Mouse (Mus musculus) liver, embryonic 14.5 days (tissue): ENCODE measurements around the gene Spata21. TPM values are rescaled to one million over a fixed set of nuclear protein-coding genes. Genes with fewer than 3 reads are reported as not detected.

Source experiments
- ATAC-seq: fragments of 200-750 bp; cut with Nextera tagmentation; 2 replicates; pipeline ENCODE4 v1.8.0; 2017; ENCODE audit warnings: moderate number of reproducible peaks, mild to moderate bottlenecking, moderate library complexity; ENCODE audit not compliant: insufficient read depth
- DNase-seq, 3 experiments: peaks; one replicate each; pipeline ENCODE4 v3.0.0-alpha.2; 2012 to 2013; ENCODE audit warnings: low read depth in 3 of 3, low spot score in 3 of 3
- H3K27ac ChIP-seq: fragments of 300-500 bp; sonication (generic); 2 replicates; pipeline ENCODE4 v1.5.1; 2014; ENCODE audit warnings: moderate library complexity, mild to moderate bottlenecking, control low read depth, inconsistent platforms
- H3K27me3 ChIP-seq: fragments of 300-500 bp; sonication (generic); 2 replicates; pipeline ENCODE4 v1.6.1; 2014; ENCODE audit warnings: mild to moderate bottlenecking, low read length, moderate library complexity; ENCODE audit not compliant: control insufficient read depth, insufficient read depth
- H3K36me3 ChIP-seq: fragments of 300-500 bp; sonication (generic); replicated peaks from 2 replicates; pipeline ENCODE4 v1.6.1; 2014; ENCODE audit warnings: low read depth; ENCODE audit not compliant: control insufficient read depth, insufficient read depth
- H3K4me1 ChIP-seq, 2 experiments: fragments of 200-500 bp in 1 of 2; fragments of 300-500 bp in 1 of 2; sonication (generic) in 1 of 2; replicated peaks; 2 replicates each; pipeline ENCODE4 v1.6.1; 2012 to 2014; ENCODE audit warnings: antibody characterized with exemption in 1 of 2, inconsistent platforms in 1 of 2, low read length in 1 of 2; ENCODE audit not compliant: control insufficient read depth in 2 of 2, insufficient read depth in 2 of 2
- H3K4me2 ChIP-seq: fragments of 300-500 bp; sonication (generic); 2 replicates; pipeline ENCODE4 v1.6.1; 2014; ENCODE audit warnings: low read depth, mild to moderate bottlenecking, control low read depth, moderate library complexity
- H3K4me3 ChIP-seq, 2 experiments: fragments of 200-500 bp in 1 of 2; fragments of 300-500 bp in 1 of 2; sonication (generic) in 1 of 2; 2 replicates each; pipeline ENCODE4 v1.5.1; 2012 to 2014; ENCODE audit warnings: low read depth in 2 of 2, low read length in 2 of 2, mild to moderate bottlenecking in 2 of 2, control low read depth in 1 of 2, inconsistent platforms in 1 of 2, moderate library complexity in 1 of 2; ENCODE audit not compliant: insufficient read depth in 1 of 2
- H3K9ac ChIP-seq: fragments of 300-500 bp; sonication (generic); replicated peaks from 2 replicates; pipeline ENCODE4 v1.6.1; 2014; ENCODE audit warnings: mild to moderate bottlenecking, control low read depth, moderate library complexity
- H3K9me3 ChIP-seq: fragments of 300-500 bp; sonication (generic); 2 replicates; pipeline ENCODE4 v1.6.1; 2016; ENCODE audit warnings: low read length, mixed read lengths; ENCODE audit not compliant: control insufficient read depth
- CTCF ChIP-seq: IDR thresholded peaks from 2 replicates; pipeline ENCODE4 v1.5.1; 2016; ENCODE audit warnings: antibody characterized with exemption, low read depth, control low read depth
- EP300 ChIP-seq: IDR thresholded peaks from 2 replicates; pipeline ENCODE4 v1.6.1; 2016; ENCODE audit warnings: antibody characterized with exemption, low read depth
- WGBS: fragments of 180-500 bp; shearing (Covaris S2); extraction: QIAGEN DNeasy Blood & Tissue Kit; methylation state at CpG from one replicate; pipeline ENCODE4 v1.1.7; 2014; ENCODE audit not compliant: insufficient replicate concordance; 5-methylcytosine and 5-hydroxymethylcytosine counted together
- polyA plus RNA-seq, 2 experiments: library from polyadenylated mRNA; depleted of rRNA in 1 of 2; stranded (reverse) in 1 of 2; unstranded in 1 of 2; fragments of >200 nt; fragmentation: Nextera tagmentation in 1 of 2; extraction: Ambion mirVana in 1 of 2; gene quantifications; 2 replicates each; pipeline versions ENCODE4 v1.2.1 to v1.2.3; 2012 to 2014

Spata21 gene
- polyA plus RNA-seq (2012; rRNA removed) (0.03 TPM in 1 of 2 replicates, not detected in the other), polyA plus RNA-seq (2014; fragmentation: Nextera tagmentation; extraction: Ambion mirVana) (not detected in 2 replicates)

GRCm38 (mm10) chr4:141088033-141088432 is at the start of gene Spata21:
Gene Spata21 (plus strand): TSS chr4:141088333.
- H3K27ac ChIP-seq = no peak within 1 kb of the TSS
- peaks cover 0 to 6% of the 10 kb centered on the region in 2 experiments; a peak in 1 of 4 replicates for H3K4me1 ChIP-seq
- no peak for ATAC-seq
- no peak within 1 kb of the TSS for H3K4me2 ChIP-seq
- no peak for DNase-seq
- TF ChIP-seq CTCF (no peak), EP300 (no peak)
- no peaks in the 10 kb centered on the region for H3K9me3 ChIP-seq
- WGBS = 70% methylated on average over 6 of the region's 6 CpGs
- no peak within 1 kb of the TSS for H3K4me3 ChIP-seq
- H3K36me3 ChIP-seq = no peaks in the 10 kb centered on the region
- H3K9ac ChIP-seq = no peak within 1 kb of the TSS
- H3K27me3 ChIP-seq = no peaks in the 10 kb centered on the region

- Histone ChIP-seq H3K27ac (no peak overlapping the region), H3K27me3 (no peaks in the 10 kb centered on the region), H3K9ac (no peak overlapping the region), H3K36me3 (no peaks in the 10 kb centered on the region), H3K9me3 (no peaks in the 10 kb centered on the region), H3K4me2 (no peak overlapping the region), H3K4me3 (no peak overlapping the region), H3K4me1 (no peaks in the 10 kb centered on the region)
- ATAC-seq (no peak), DNase-seq (no peak)
- WGBS = 54% methylated on average over 12 of the region's 12 CpGs
- TF ChIP-seq EP300 (no peak), CTCF (no peak)
These were observed 47.0 kb upstream of the Spata21 start for GRCm38 (mm10) chr4:141041117-141041516.

- H3K27me3 ChIP-seq = no peaks in the 10 kb centered on the region
These were observed 43.3 kb upstream of the Spata21 start for GRCm38 (mm10) chr4:141044816-141045215.

GRCm38 (mm10) chr4:141048810-141049475 is 39.2 kb upstream of the Spata21 start:
- no peak for DNase-seq
- no peaks in the 10 kb centered on the region for H3K27me3 ChIP-seq
- H3K4me1 ChIP-seq = no peaks in the 10 kb centered on the region
- H3K36me3 ChIP-seq = no peaks in the 10 kb centered on the region
- H3K9me3 ChIP-seq = no peaks in the 10 kb centered on the region
- no peak overlapping the region for H3K27ac ChIP-seq
- no peak overlapping the region for H3K4me3 ChIP-seq
- ATAC-seq = no peak
- H3K4me2 ChIP-seq = no peak overlapping the region
- TF ChIP-seq CTCF = no peak
- TF ChIP-seq EP300 = no peak
- no peak overlapping the region for H3K9ac ChIP-seq
- 74% methylated on average over 17 of the region's 17 CpGs for WGBS

More at GRCm38 (mm10) chr4:141044816-141045215, 43.3 kb upstream of the Spata21 start:
- no peak for ATAC-seq
- no peak overlapping the region for H3K27ac ChIP-seq
- no peak for DNase-seq
- no peak overlapping the region for H3K9ac ChIP-seq
- H3K4me3 ChIP-seq = no peak overlapping the region
- H3K9me3 ChIP-seq = no peaks in the 10 kb centered on the region
- H3K4me2 ChIP-seq = no peak overlapping the region
- TF ChIP-seq CTCF (peak; percentile 89), EP300 (no peak)
- H3K4me1 ChIP-seq = no peaks in the 10 kb centered on the region
- H3K36me3 ChIP-seq = no peaks in the 10 kb centered on the region
- WGBS = 23% methylated on average over 8 of the region's 8 CpGs

GRCm38 (mm10) chr4:141049476-141049835 is 38.7 kb upstream of the Spata21 start:
- no peaks in the 10 kb centered on the region for H3K4me1 ChIP-seq
- 53% methylated on average over 4 of the region's 4 CpGs for WGBS
- no peaks in the 10 kb centered on the region for H3K9me3 ChIP-seq
- TF ChIP-seq CTCF (no peak), EP300 (no peak)
- H3K27ac ChIP-seq = no peak overlapping the region
- no peak for DNase-seq
- ATAC-seq = no peak
- no peak overlapping the region for H3K9ac ChIP-seq
- H3K4me2 ChIP-seq = no peak overlapping the region
- no peaks in the 10 kb centered on the region for H3K27me3 ChIP-seq
- no peaks in the 10 kb centered on the region for H3K36me3 ChIP-seq
- H3K4me3 ChIP-seq = no peak overlapping the region
